Mouse (Mus musculus) Muller cell, postnatal 12 days (primary cell): ENCODE results near the gene Zfp85.
"Not testable (repeated sequence)": the region's sequence is repeated elsewhere in the genome, so short reads cannot be mapped to it uniquely, and the experiment has no call there.

ENCODE experiments used
- DNase-seq: peaks from one replicate; pipeline ENCODE4 v3.0.0-alpha.2; 2015; ENCODE audit errors: inconsistent ontology term

Zfp85 gene

DNA sequence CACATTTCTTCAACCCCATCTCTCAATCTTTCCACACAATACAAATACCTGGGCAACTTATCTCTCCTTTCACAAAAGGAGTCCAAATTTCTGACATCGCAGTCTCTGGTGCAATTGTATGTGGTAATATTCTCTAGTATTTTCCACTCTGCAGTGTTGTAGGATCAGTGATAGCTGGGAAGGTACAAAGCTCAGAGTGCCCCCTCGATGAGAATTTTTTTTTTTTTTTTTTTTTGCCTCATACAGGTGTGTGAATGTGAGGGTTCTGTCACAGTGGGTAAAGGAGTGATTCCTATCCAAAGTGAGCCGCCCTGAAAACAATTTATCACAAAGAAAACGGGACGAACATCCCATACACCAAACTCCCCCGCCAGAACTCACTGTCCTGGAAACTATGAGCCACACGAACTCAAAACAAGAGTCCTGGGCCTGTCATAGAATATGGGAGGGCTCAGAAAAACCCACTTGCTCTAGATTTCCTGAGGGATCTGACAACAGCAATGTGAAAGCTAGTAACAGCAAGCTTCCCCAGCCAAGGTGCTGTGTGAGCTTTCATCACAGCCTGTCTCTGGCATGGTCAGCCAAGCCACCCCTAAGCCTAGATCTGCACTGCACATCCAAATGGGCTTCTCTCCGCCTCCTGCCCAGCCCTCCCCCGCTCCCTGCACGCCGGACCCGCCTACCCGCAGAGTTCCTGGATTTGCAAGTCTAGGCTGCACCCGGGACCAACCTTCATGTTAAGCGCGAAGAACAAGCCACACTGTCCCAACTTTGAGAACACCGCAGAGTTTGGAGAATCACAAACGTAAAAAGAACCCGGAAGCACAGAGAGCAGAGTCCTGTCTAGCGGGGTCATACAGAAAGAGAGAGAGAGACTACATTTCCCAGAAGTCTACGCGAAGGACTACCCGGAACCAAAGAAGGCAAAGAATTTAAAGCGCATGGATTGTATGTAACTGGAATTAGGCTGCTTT lies at the start of gene Zfp85:
Gene Zfp85, minus strand, starts transcription at position 896 of the 974 bp plus-strand sequence.
- peak; percentile 75 for DNase-seq

DNA sequence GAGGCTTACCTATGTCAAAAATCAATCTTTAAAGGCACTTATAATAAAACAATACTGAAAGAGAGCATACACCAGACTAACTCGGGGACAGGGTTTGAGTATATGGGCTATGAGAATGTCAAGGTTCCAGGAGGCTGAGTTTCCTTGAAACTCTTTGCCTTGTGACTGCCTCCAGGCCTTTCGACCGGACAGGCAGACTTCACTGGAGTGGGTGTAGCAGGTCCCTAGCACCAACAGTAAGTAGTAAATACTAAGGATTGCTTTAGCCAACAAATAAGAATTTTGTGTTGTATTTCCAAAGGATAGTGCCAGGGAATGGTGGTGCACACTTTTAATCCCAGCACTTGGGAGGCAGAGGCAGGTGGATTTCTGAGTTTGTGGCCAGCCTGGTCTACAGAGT lies 44.1 kb upstream of the Zfp85 start:
- DNase-seq, result not testable (repeated sequence)

DNA sequence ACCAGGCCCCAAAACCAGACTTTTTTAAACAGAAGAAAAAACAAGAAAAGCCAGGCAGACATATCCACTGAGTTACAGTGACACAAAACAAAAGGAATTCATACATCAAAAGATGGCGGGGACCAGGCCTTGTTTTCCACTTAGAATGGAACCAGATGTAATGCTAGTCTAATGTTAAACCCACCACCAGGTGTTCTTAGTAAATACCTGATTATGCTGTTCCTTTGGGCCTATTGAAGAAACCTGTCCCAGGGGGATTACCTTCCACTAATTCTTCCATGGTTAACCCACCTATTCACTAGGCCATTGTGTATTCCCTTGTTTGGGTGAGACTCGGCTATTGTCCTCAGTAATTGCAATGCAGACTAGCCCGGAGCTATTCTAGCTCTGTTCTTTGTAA lies 43.6 kb upstream of the Zfp85 start:
- no peak for DNase-seq

DNA sequence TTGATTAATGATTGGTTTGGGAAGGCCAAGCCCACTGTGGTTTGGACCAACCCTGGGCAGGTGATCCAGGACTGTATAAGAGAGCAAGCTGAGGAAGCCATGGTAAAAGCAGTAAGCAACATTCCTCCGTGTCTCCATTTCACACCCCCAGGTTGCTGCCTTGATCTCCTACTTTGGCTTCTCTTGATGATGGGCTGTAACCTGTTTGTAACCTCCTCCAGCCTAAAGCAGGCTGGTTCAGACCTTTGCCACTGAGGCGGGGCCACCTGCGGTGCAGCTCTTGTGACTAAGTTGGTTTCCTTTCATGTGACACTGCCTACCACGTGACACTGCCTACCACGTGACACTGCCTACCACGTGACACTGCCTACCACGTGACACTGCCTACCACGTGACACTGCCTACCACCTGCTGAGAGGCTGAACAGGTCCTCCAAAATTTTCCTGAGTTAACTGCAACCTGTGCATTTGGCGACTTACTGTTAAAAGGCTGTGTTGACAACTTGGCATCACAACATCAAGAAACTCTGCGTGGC lies 37.0 kb upstream of the Zfp85 start:
- DNase-seq, result no peak

DNA sequence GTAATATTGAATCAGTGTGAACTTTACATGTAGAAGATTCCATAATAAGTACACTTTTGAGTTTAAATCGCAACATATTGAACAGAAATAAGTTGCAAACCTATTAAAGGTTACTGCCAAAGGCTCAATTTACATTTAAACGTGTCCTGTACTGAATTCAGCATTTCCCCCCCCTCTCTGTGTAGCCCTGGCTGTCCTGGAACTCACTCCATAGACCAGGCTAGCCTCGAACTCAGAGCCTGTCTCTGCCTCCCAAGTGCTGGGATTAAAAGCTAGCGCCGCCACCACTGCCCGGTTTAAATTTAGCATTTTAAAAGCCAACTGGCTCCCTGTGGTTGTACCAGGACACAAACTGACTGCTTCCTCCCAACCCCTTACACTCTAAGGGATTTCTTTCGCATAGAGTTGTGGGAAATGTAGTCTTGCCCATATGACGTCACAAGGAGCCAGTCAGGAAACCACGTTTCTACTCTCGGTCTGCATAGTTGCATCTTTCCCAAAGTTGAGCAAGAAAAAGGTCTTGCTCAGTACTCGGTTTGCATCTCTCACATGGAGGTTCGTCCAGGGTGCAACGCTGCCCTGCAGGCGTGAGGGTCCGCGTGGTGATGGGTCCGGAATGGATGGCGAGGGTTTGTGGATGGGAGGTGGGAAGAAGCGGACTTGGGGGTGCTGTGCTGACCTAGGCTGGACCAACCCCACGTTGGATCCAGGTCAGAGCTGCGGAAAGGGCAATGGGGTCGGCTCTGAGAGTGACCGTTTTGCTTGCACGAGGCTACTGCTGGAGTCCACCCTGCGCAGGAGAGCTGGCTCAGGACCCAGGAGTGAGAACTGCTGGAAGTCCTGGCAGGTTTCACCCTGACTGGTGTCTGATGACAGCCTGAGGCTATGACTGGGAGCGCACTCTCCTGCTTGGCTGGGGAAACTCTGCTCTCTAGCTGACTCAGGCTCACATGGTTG lies 24.5 kb upstream of the Zfp85 start, which contains the start of gene Zfp493:
Gene Zfp493, plus strand, starts transcription at position 429 of the 957 bp plus-strand sequence.
- peak; percentile 85 for DNase-seq

DNA sequence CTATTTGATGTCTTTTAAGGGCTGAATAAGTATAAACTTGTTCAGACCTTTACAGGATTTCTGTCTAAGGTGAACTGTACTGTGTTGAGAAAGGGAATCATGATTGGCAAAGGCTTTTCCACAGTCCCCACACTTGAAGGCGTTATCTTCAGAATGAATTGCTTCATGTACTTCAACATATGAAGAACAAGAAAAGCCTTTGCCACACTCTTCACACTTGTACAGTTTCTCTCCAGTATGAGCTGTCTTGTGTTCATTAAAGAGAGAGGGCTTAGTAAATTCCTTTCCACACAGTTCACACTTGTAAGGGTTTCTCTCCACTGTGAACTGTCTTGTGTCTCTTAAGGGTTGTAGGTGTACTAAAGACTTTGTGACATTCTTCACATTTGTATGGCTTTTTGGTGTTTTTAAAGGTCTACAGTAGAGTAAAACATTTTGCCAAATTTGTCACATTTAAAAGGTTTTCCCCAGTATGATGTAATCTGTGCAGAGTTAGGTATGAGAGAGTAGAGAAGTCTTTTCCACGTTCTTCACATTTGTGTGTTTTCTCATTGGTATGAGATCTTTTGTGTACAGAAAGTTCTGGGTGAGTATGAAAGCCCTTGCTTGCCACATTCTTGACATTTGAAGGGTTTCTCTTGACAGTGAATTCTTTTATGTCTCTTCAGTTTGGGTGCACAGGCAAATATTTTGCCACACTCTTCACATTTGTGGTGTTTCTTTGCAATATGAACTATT lies 8.2 kb upstream of the Zfp85 start:
- DNase-seq, result no peak

DNA sequence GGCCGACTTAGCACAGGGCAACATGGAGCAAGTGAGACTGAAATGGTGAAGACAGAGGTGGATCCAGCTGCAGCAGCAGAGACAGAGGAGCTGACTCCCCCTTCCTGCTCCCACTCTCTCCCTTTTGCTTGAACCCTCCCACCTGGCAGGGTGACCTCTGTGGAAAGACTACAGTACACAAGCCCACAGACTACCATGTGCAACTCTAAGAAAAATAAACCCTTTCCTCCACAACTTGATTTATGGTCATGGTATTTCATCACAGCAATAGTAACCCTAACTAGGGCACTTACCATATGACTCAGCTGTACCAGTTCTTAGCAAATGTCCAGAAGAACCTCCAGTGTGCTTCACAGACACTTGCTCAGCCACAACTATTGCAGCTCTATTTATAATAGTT lies 4.9 kb upstream of the Zfp85 start:
- no peak for DNase-seq

DNA sequence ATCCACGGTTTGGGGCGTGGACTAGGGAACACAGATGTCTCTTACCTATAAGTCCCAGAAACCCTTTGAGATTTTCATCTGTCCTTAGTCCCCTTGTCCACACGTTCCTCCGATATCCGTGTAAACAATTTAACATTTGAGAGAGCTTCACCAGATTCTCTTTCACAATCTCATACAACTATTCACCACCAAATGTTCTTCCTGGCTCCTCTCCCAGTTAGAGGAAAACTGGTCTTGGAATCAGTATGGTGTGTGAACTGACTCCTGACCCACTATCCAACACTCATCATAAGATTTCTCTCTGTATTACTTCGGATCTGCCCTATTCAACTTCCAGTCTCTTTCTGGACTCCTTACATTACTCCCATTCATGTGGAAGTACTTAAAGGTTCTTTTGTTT lies 733 bp upstream of the Zfp85 start:
- no peak for DNase-seq

DNA sequence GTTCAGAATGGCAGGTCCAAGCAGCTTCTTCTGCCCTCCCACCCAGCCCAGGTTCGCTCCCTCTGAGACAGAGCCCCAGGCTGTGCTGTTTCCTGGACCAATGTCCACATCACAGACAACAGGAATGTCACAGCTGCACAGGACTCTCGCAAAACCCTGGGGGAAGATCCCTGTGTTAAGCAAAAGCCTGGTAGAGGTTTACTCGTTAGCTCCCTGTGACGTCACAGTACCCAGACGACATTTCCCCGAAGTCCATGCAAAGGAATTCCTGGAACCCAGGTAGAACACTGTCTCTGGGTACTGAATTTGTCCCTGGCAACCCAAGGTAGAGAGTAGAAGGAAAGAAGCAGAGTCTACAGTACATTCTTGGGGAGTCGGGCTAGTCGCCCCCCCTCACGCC lies 11.1 kb downstream of the Zfp85 start:
- DNase-seq, result no peak

DNA sequence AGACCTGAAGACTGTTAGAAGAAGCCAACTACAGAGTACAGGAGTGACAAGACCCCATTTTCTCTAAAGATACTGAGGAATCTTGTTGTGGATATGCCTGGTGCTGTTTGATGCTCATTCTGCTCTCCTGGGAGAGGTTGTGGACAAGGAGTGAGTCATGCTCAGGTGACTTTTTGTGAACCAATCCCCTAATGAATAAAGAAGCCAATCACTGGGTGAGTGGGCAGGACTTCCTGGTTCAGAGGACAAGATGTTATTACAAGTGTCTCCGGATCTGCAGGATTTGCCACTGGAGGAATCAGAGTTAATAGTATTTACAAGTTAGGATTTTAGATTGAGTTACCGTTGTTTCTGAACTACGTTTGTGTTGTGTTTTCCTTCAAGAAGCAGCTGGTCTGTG lies 12.1 kb downstream of the Zfp85 start:
- no peak for DNase-seq

DNA sequence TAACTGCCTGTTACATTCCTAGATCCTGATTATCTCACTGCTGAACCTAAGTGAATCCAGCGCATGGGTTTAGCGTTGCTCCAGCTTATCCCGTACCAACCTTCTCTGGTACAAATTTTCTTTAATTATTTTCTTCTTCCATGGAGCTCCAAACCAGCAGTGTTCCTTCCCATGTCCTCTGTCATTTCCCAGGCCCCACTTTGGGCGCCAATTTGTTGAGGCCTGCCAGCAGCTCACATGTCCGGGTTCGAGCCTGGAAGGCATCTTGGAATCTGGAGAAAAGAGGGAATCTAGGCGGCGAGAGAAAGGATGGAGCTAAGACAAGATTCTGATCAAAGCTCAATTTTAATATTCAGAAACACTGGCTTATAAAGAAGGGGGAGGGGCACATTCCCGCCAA lies 20.6 kb downstream of the Zfp85 start:
- DNase-seq, result not testable (repeated sequence)

DNA sequence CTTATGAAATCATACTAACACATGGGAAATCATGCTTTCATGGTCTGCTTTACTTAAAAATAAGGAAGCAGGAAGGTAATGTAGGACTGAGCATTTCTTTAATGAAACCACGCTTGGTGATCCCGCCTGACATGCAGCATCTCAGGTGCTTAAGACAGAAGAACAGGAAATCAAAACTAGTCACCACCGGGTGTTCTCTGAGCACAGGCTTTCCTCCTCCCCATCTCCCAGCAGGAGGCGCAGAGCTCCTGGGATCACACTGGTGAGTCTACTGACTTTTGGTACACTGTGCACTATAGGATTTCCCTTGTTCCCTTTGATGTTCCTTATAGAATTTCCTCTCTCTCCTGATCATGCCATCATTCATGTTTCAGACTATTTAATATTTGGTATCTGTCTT lies 25.6 kb downstream of the Zfp85 start:
- DNase-seq, result peak; percentile 33

DNA sequence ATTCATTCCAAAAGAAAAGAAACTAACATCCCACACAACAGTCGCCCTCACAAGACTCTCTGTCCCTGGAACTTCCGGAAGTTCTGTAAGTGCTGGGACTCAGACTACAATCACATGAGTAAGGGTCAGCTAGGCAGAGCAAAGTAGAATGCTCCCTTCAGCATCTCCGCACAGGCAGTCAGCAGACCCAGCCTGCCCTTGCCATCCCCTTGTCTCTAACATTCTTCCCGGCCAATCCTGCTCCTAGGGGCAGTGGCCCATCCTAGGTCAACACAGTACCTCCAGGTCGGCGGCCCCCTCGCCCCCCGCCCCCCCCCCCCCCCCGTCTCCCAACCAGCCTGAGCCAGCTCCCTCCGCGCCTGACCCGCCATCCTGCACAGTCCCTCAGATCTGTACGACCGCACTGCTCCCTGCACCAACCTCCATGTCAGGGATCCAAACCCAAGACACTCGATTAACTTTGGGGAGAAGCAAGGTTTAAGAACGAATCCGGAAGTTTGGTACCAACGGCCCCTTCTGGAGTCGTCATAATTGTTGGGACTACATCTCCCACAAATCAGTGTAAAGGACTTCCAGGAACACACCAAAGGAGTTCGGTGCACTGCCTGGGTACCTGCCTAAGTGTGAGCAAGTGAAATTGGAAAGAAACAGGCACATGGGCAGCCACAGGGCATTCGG lies 26.2 kb downstream of the Zfp85 start, which contains the start of gene Zfp65:
Gene Zfp65, minus strand, starts transcription at position 533 of the 678 bp plus-strand sequence.
- peak; percentile 71 for DNase-seq

DNA sequence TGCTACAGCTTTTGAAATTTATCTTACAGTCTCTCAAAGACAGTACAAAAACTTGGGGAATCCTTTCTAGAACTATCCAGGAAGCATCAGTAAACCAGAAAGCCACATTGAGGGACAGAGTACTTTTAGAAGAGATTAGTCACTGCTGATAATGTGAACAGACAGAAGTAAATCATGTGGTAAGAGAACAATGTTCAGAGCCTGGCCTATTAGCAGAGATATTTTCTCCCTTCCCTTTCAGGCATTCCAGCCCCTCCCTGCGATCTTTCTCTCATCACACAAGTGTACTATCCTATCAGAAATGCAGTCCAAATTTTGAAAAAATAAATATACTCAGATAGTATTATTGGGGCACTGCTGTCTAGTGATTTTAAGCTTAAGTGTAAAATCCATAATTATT lies 26.9 kb downstream of the Zfp85 start:
- DNase-seq, result peak; percentile 86

DNA sequence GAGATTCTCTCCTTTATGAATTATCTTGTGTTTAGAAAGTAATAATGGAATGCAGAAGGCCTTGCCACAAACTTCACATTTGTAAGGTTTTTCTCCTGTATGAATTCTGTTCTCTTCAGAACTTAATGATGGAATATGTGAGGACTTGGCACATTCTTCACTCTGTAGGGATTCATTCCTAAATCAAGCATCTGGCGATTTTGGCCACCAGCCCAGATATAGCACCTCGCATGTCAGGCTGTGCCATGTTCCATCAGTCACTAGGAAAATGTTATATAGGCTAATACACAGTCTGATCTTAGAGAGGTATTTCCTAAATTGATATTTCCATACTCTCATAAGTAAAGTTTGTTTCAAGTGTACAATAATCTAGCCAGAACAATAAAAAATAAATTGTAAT lies 29.7 kb downstream of the Zfp85 start:
- not testable (repeated sequence) for DNase-seq

DNA sequence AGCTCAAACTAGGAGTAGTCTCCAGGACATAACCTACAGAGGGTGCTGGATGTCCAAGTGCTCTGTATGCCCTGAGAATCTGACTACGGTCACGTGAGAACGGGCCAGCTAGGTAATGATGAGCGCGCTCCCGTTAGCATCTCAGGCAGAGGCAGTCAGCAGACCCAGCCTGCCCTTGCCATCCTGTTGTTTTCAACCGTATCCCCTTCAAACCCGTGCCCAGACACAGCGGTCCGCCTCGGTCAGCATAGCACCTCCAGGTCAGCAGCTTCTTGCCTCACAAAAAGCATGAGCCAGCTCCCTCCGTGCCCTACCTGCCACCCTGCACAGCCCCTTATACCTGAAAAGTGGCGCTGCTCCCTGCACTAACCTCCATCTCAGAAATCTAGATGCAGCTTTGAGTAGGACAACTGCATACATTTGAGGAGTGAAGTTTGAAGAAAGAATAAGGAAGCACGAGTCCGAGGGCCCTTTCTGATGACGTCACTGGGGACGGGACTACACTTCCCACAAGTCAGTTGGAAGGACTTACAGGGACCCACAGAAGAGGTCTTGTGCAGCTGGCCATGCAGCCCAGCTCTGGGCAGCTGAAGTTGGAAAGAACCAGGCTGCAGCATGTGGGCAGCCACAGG lies 31.1 kb downstream of the Zfp85 start:
- peak; percentile 87 for DNase-seq
